8 mouse cellular contexts compared by ENCODE assay signal in genomic region chr12:24928051-24928748, GRCm38 (mm10). TPM values are rescaled to one million over a fixed set of nuclear protein-coding genes. Genes with fewer than 3 reads are reported as not detected.
DNase-seq lines count a peak whose midpoint lies in the region; ATAC-seq lines count a peak whose summit lies in the region.

No protein-coding gene starts in this region.

- 0 out of 2 replicates have a peak, but pooled peaks cover 3% of the 10 kb centered on the region for H3K4me1 ChIP-seq in embryonic facial prominence, embryonic 14.5 days (ENCODE audit: control insufficient read depth, insufficient read depth, low read length)
- peaks cover 17% of the 10 kb centered on the region for H3K4me1 ChIP-seq in embryonic facial prominence, embryonic 10.5 days
- peaks cover 33% of the 10 kb centered on the region for H3K4me1 ChIP-seq in hindbrain, embryonic 13.5 days (replicated peaks)

- 0 out of 2 replicates have a peak, but pooled peaks cover 8% of the 10 kb centered on the region for H3K36me3 ChIP-seq in embryonic facial prominence, embryonic 14.5 days (ENCODE audit: control insufficient read depth, insufficient read depth, low read length)
- H3K36me3 ChIP-seq in embryonic facial prominence, embryonic 10.5 days (replicated peaks): peaks cover 40% of the 10 kb centered on the region
- peaks cover 9% of the 10 kb centered on the region; the same call in 1 of the 2 replicates for H3K36me3 ChIP-seq in hindbrain, embryonic 13.5 days

- ATAC-seq in embryonic facial prominence, embryonic 14.5 days (ENCODE audit: low read depth): no peak
- peak; percentile 58 for ATAC-seq in hindbrain, embryonic 13.5 days (ENCODE audit: low FRiP score)

- WGBS in embryonic facial prominence, embryonic 14.5 days: 73% methylated on average over 18 of the region's 18 CpGs
- WGBS in embryonic facial prominence, embryonic 10.5 days: 82% methylated on average over 18 of the region's 18 CpGs
- WGBS in hindbrain, embryonic 13.5 days: 56% methylated on average over 18 of the region's 18 CpGs

- DNase-seq in embryonic facial prominence, embryonic 14.5 days (ENCODE audit: low spot score): peak; percentile 24
- DNase-seq in embryonic facial prominence, embryonic 10.5 days (ENCODE audit: low spot score): no peak
- peak; percentile 53 for DNase-seq in cerebellum, adult 9-10 months
- peak; percentile 81 to 95 for DNase-seq in left cerebral cortex, postnatal 25 days (ENCODE audit: low spot score in 2 of 2)
- peak; percentile 59 for DNase-seq in right cerebral cortex, postnatal 4 days
- no peak for DNase-seq in B cell, adult 2 months
- DNase-seq in lung, postnatal 4 days: no peak

- no peak overlapping the region; the same call in 1 of the 2 replicates for H3K9ac ChIP-seq in embryonic facial prominence, embryonic 14.5 days (ENCODE audit: low read depth, low read length)
- peak overlapping the region; percentile 43; the same call in 1 of the 2 replicates for H3K9ac ChIP-seq in hindbrain, embryonic 13.5 days

- no peaks in the 10 kb centered on the region for H3K9me3 ChIP-seq in embryonic facial prominence, embryonic 14.5 days (ENCODE audit: control insufficient read depth, low read length)
- no peaks in the 10 kb centered on the region for H3K9me3 ChIP-seq in embryonic facial prominence, embryonic 10.5 days
- no peaks in the 10 kb centered on the region for H3K9me3 ChIP-seq in hindbrain, embryonic 13.5 days

- H3K4me3 ChIP-seq in embryonic facial prominence, embryonic 14.5 days (ENCODE audit: low read depth, low read length): no peak overlapping the region
- H3K4me3 ChIP-seq in embryonic facial prominence, embryonic 10.5 days: no peak overlapping the region
- H3K4me3 ChIP-seq in hindbrain, embryonic 13.5 days: no peak overlapping the region

- H3K4me2 ChIP-seq in embryonic facial prominence, embryonic 14.5 days (ENCODE audit: low read depth, low read length): no peak overlapping the region
- no peak overlapping the region for H3K4me2 ChIP-seq in hindbrain, embryonic 13.5 days

- 0 out of 2 replicates have a peak overlapping the region, but pooled peaks have one; percentile 6 for H3K27ac ChIP-seq in embryonic facial prominence, embryonic 14.5 days (replicated peaks; ENCODE audit: low read depth, low read length)
- H3K27ac ChIP-seq in embryonic facial prominence, embryonic 10.5 days (replicated peaks): no peak overlapping the region; the same call in 1 of the 2 replicates
- peak overlapping the region; percentile 86 for H3K27ac ChIP-seq in hindbrain, embryonic 13.5 days

- intact Hi-C loops in left cerebral cortex, postnatal 25 days (cut with DNase I): loop anchor here (1.0 kb wide), 1 partner anchor 56 kb away; no protein-coding TSS in a partner anchor

- H3K27me3 ChIP-seq in embryonic facial prominence, embryonic 14.5 days (replicated peaks; ENCODE audit: control insufficient read depth, insufficient read depth, low read length): no peaks in the 10 kb centered on the region
- no peaks in the 10 kb centered on the region for H3K27me3 ChIP-seq in embryonic facial prominence, embryonic 10.5 days (replicated peaks; ENCODE audit: low read depth, poor library complexity, severe bottlenecking)
- no peaks in the 10 kb centered on the region for H3K27me3 ChIP-seq in hindbrain, embryonic 13.5 days

RNA-seq across cellular contexts. Expression of gene Kidins220, which starts 46.5 kb away (rescaled TPM):
- polyA plus RNA-seq in embryonic facial prominence, embryonic 14.5 days (2014; fragmentation: Nextera tagmentation; extraction: Ambion mirVana): 38.4 and 42.1 TPM in 2 replicates
- 18.9 and 19.0 TPM in 2 replicates for polyA plus RNA-seq in embryonic facial prominence, embryonic 10.5 days (2016; fragmentation: Nextera tagmentation; extraction: Ambion mirVana)
- polyA plus RNA-seq in hindbrain, embryonic 13.5 days (2015; fragmentation: Nextera tagmentation; extraction: Ambion mirVana): 121 and 126 TPM in 2 replicates
- 100 to 1,000 TPM; 286 to 300 TPM for total RNA-seq in left cerebral cortex, postnatal 25 days (2021)

Comparison
In these comparisons a context has a peak if more than half of its experiments do, and no peak if none do; other contexts are left out.
1. DNase-seq: peak in embryonic facial prominence, embryonic 14.5 days (single experiment), cerebellum, adult 9-10 months (single experiment), left cerebral cortex, postnatal 25 days (2 of 2) and right cerebral cortex, postnatal 4 days (single experiment); none in embryonic facial prominence, embryonic 10.5 days (single experiment), B cell, adult 2 months (0 of 2) and lung, postnatal 4 days (0 of 2).